Mouse (Mus musculus) thymus, postnatal 36 days (tissue): ENCODE results near the gene Pgd.
"Not testable (repeated sequence)": the region's sequence is repeated elsewhere in the genome, so short reads cannot be mapped to it uniquely, and the experiment has no call there.

Source experiments
- DNase-seq, 2 experiments: peaks; one replicate each; pipeline ENCODE4 v3.0.0; 2022; ENCODE audit warnings: mixed read lengths in 2 of 2

Gene Pgd

GRCm38 (mm10) chr4:149166215-149166946, at the start of gene Pgd:
Gene Pgd, minus strand, starts transcription at chr4:149166771.
- peak; percentile 96 to 97 for DNase-seq

GRCm38 (mm10) chr4:149215982-149216381, 49.4 kb upstream of the Pgd start:
- DNase-seq, result no peak

GRCm38 (mm10) chr4:149215397-149215796, 48.8 kb upstream of the Pgd start:
- no peak for DNase-seq

GRCm38 (mm10) chr4:149214468-149214867, 47.9 kb upstream of the Pgd start:
- not testable (repeated sequence) for DNase-seq

GRCm38 (mm10) chr4:149213466-149213865, 46.9 kb upstream of the Pgd start:
- DNase-seq, result no peak

- peak in 1 of 2 experiments; percentile 17 for DNase-seq
Observed at GRCm38 (mm10) chr4:149211441-149211840, 44.9 kb upstream of the Pgd start.

- DNase-seq, result no peak
Observed at GRCm38 (mm10) chr4:149202467-149202866, 35.9 kb upstream of the Pgd start.

- DNase-seq, result no peak
Observed at GRCm38 (mm10) chr4:149201110-149201509, 34.5 kb upstream of the Pgd start.

DNA sequence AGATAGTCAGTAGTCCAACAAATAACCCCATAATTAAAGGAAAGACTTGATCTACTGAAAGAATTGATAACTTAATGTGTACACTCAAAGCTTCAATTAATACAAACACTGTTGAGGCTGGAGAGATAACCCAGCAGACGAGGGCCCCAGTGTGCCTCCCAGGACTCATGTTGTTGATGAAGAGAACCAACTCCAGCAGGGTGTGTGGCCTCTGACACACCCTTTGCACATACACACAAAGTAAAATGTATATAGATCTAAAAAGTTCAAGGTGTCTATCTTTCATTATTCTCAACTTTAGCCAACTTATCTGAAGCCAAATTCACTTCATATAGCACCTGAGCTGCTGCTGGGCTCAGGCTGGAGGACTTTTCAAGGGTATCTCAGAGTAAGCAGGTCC, 30.6 kb upstream of the Pgd start:
- DNase-seq, result no peak

DNA sequence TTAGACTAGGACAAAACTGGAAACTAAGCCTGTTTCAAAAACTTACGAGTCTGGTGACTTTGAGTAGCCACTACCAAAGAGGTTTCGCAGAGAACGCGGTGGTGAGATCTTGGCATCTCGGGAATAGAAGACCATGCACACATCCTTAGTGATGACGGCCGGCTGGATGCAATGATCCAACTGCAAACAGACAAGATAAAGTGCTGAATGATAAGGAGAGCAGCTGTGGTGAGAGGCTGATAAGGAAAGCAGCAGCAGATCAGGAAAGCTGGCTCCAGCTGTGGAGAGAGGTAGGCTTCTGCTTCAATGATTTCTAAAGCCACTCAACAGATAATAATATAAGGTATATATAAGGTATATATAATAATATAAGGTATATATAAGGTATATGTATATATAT, 24.5 kb upstream of the Pgd start:
- DNase-seq, result no peak

DNA sequence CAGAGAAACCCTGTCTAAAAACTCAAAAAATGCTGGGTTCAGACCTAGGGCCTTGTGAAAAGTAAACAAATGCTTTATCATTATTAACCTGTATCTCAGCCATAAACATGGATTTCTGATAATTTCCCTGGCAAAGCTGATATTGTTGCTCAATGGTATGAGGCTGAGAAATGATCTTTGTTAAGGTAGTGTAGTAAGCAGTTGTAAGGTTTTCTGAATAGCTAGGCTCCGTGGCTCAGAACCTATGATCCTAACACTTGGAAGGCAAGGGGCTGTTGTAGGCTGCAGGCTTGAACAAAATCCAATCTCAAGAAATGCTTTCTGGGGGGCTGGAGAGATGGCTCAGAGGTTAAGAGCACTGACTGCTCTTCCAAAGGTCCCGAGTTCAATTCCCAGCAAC, 22.0 kb upstream of the Pgd start:
- DNase-seq, result no peak

DNA sequence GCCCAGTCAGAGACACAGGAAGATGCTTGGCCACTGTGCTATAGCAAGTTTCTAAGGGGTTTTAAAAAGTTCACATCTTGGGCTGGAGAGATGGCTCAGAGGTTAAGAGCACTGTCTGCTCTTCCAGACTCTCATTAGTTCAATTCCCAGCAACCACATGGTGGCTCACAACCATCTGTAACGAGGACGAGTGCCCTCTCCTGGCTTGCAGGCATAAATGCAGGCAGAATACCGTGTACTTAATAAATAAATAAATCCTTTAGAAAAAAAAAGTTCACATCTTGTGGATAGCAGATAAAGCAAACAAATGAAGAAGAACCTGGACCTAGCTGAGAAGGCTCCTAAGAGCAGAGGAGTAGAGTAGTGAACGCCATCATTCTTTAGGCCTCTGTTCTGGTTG, 16.2 kb upstream of the Pgd start:
- DNase-seq, result peak; percentile 18 to 19

DNA sequence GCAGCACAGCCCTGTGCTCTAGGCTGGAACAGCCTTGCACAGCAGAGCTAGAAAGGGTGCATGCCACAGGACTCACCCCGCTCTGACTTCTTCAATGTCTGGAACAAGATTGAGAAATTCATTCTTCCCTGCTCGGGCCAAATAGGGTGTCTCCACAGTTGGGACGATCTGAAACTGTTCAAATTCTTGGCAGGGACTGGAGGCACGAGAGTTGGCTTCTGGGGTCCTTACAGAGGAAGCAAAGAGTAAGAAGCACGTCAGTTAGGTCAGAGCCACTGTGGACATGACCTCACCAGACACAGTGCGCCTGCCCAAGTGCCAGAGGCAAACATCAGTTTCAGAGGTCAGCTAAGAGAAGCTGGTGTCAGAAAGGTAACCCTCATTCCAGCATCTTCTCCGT, 15.6 kb upstream of the Pgd start:
- DNase-seq, result no peak

GRCm38 (mm10) chr4:149179573-149179972, 13.0 kb upstream of the Pgd start:
- no peak for DNase-seq

DNA sequence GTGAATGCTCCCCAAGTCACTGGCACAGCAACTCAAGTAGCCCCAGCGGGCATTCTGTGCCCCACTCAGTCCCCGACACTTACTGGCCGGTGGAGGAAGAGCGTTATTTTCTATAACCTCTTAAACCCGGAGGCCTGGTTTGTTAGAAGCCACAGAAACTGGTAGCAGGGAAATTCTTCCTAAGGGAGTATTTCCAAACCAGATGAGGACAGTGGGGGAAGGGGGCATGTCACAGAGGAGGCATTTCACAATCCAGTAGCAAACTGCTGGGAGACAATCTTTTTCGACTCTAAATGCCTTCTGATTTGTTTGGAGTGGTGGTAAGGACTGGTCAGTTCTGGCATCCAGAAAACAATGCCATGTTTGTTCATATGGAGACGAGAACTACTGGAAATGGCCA, 12.6 kb upstream of the Pgd start:
- DNase-seq, result no peak

GRCm38 (mm10) chr4:149178328-149178727, 11.8 kb upstream of the Pgd start:
- DNase-seq, result no peak

- DNase-seq, result no peak
Observed at GRCm38 (mm10) chr4:149177046-149177445, 10.5 kb upstream of the Pgd start.

- no peak for DNase-seq
Observed at GRCm38 (mm10) chr4:149176645-149177044, 10.1 kb upstream of the Pgd start.

- DNase-seq, result no peak
Observed at GRCm38 (mm10) chr4:149173661-149174060, 7.1 kb upstream of the Pgd start.

DNA sequence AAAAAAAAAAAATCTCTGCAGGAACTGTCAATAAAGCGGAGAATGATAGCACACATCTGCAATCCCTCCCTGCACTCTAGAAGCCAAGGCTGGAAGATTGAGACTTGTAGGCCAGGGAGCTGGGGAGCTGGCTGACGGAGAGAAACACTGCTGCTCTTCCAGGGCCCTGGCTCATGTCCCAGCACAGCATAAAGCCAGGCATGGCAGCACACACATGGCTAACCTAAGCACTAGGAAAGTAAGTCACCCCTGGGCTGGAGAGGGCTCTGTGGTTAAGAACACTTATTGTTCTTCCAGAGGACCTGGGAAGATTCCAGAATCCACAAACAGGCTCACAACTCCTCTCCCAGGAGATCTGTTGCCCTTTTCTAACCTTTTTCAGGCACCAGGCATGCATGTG, 6.1 kb upstream of the Pgd start:
- DNase-seq, result no peak

DNA sequence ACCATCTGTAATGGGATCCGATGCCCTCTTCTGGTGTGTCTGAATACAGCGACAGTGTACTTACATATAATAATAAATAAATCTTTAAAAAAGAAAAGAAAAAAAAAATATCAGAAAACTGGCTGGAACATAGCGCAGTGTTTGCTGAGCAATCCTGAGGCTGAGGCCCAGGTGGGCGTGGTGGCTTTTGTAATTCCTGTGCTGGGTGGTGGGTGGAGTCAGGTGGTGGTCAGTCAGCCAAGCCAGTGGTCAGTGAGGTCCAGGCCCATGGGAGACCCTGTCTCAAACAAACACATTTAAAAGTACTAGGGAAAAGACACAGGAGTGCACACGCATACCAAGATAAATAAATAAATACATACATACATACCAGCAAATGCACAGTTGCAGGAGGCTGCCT, 5.5 kb upstream of the Pgd start:
- no peak for DNase-seq

- no peak for DNase-seq
Observed at GRCm38 (mm10) chr4:149171581-149171981, 5.0 kb upstream of the Pgd start.

DNA sequence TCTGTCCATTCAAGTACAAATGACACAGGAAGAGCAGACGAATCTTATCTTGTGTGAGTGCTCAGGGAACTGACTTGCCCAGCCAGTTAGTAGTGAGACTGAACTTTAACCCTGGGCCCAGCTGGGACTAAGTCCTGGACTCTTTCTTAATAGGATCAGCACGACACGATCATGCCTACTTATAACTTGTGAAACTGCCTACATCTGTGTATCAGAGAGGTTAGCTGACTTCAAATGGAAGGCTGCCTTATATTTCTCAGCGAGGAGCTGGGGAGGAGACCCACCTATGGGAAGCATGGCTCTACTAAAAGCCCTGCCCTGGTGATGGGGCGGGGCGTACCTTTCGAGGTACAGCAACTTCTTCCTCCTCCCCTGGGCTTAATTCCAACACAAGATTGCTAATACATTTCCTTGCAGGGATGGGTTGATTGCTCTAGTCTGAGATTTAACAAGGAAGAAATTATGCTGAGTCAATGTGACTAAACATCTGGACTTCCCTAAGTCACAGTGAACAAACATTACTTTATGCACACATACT, 3.9 kb upstream of the Pgd start:
- no peak for DNase-seq

DNA sequence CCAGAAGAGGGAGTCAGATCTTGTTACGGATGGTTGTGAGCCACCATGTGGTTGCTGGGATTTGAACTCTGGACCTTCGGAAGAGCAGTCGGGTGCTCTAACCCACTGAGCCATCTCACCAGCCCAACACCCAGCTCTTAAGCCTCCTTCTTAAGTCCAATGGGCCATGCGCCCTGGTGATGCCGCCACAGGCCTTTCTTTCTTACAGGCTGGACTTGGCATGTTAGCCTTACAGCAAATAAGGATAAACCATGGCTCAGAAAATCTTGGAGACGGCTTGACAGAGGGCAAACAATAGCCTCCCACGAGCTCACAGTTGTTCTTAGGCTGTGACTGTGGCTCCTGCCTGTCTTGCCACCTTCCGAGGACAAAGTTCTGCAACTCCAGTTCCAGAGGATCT, 3.4 kb upstream of the Pgd start:
- not testable (repeated sequence) for DNase-seq

DNA sequence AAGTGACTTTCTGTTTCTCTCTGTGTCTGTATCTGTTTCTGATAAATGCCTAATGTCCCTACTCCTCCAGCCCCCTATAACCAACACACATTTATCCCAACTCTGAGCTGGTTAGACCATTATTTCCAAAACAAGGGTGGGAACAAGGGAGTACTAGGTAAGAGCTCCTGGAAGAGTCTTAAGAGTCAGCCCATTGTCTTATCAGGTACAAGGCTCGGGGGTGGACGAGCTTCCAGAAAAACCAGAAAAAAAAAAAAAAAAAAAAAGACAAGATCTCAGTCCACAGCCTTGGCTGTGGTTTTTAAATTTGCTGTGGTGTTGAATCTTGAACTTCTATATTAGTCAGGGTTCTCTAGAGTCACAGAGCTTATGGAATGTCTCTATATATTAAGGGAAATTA, 1.4 kb upstream of the Pgd start:
- DNase-seq, result no peak
